Mouse (Mus musculus): ENCODE results near the gene Wnt11. TPM values are rescaled to one million over a fixed set of nuclear protein-coding genes. Genes with fewer than 3 reads are reported as not detected.

The Wnt11 gene
- polyA plus RNA-seq, 1 experiment, result 6.3 TPM

- Histone ChIP-seq H3ac (ENCODE audit: control insufficient read depth, insufficient read length) (no peak overlapping the region), H3K36me3 (ENCODE audit: control insufficient read depth, insufficient read depth) (no peaks in the 10 kb centered on the region), H3K79me2 (ENCODE audit: control insufficient read depth, insufficient read depth) (no peaks in the 10 kb centered on the region), H3K4me2 (ENCODE audit: low read depth) (no peak overlapping the region), H3K27me3 (ENCODE audit: control insufficient read depth, insufficient read depth, insufficient read length) (no peaks in the 10 kb centered on the region), H3K4me3 (no peak overlapping the region)
- TF ChIP-seq MYOG (IDR thresholded peaks at IDR 0.05; ENCODE audit: control insufficient read depth in 1 of 3, insufficient read depth in 1 of 3, insufficient read length in 2 of 3, low read depth in 2 of 3) (no peak), SRF (IDR thresholded peaks at IDR 0.05; ENCODE audit: control insufficient read depth, insufficient read length, low read depth) (no peak), E2F4 (IDR thresholded peaks at IDR 0.05; ENCODE audit: insufficient read depth) (no peak), CEBPB (IDR thresholded peaks at IDR 0.05; ENCODE audit: insufficient read depth, poor library complexity, severe bottlenecking) (no peak), POLR2AphosphoS2 (IDR thresholded peaks at IDR 0.05; ENCODE audit: insufficient read length, low read depth) (no peak), MAX (IDR thresholded peaks at IDR 0.05; ENCODE audit: low read depth) (no peak), USF1 (IDR thresholded peaks at IDR 0.05; ENCODE audit: low read depth) (no peak), REST (IDR thresholded peaks at IDR 0.05; ENCODE audit: insufficient read depth, insufficient read length) (no peak), POLR2A (IDR thresholded peaks at IDR 0.05; ENCODE audit: insufficient read length, low read depth) (no peak), TCF12 (IDR thresholded peaks at IDR 0.05; ENCODE audit: insufficient read depth, poor library complexity, severe bottlenecking) (no peak), TCF3 (IDR thresholded peaks at IDR 0.05; ENCODE audit: insufficient read length, low read depth) (no peak), MYOD1 (IDR thresholded peaks at IDR 0.05; ENCODE audit: control insufficient read depth in 1 of 3, insufficient read length in 2 of 3, low read depth in 2 of 3) (no peak)
Observed at GRCm38 (mm10) chr7:98887811-98888261, 52.9 kb downstream of the Wnt11 start.

GRCm38 (mm10) chr7:98888810-98889209 is 53.9 kb downstream of the Wnt11 start:
- Histone ChIP-seq H3K4me3 (no peak overlapping the region), H3K27me3 (ENCODE audit: control insufficient read depth, insufficient read depth, insufficient read length) (no peaks in the 10 kb centered on the region), H3K36me3 (ENCODE audit: control insufficient read depth, insufficient read depth) (no peaks in the 10 kb centered on the region), H3ac (ENCODE audit: control insufficient read depth, insufficient read length) (no peak overlapping the region), H3K79me2 (ENCODE audit: control insufficient read depth, insufficient read depth) (no peaks in the 10 kb centered on the region), H3K4me2 (ENCODE audit: low read depth) (no peak overlapping the region)
- TF ChIP-seq MAX (IDR thresholded peaks at IDR 0.05; ENCODE audit: low read depth) (no peak), MYOG (IDR thresholded peaks at IDR 0.05; ENCODE audit: control insufficient read depth in 1 of 3, insufficient read depth in 1 of 3, insufficient read length in 2 of 3, low read depth in 2 of 3) (no peak), TCF12 (IDR thresholded peaks at IDR 0.05; ENCODE audit: insufficient read depth, poor library complexity, severe bottlenecking) (no peak), E2F4 (IDR thresholded peaks at IDR 0.05; ENCODE audit: insufficient read depth) (no peak), MYOD1 (IDR thresholded peaks at IDR 0.05; ENCODE audit: control insufficient read depth in 1 of 3, insufficient read length in 2 of 3, low read depth in 2 of 3) (no peak), POLR2A (IDR thresholded peaks at IDR 0.05; ENCODE audit: insufficient read length, low read depth) (no peak), POLR2AphosphoS2 (IDR thresholded peaks at IDR 0.05; ENCODE audit: insufficient read length, low read depth) (no peak), TCF3 (IDR thresholded peaks at IDR 0.05; ENCODE audit: insufficient read length, low read depth) (no peak), REST (IDR thresholded peaks at IDR 0.05; ENCODE audit: insufficient read depth, insufficient read length) (no peak), USF1 (IDR thresholded peaks at IDR 0.05; ENCODE audit: low read depth) (no peak), SRF (IDR thresholded peaks at IDR 0.05; ENCODE audit: control insufficient read depth, insufficient read length, low read depth) (no peak), CEBPB (IDR thresholded peaks at IDR 0.05; ENCODE audit: insufficient read depth, poor library complexity, severe bottlenecking) (no peak)

- Histone ChIP-seq H3ac (ENCODE audit: control insufficient read depth, insufficient read length) (no peak overlapping the region), H3K36me3 (ENCODE audit: control insufficient read depth, insufficient read depth) (no peaks in the 10 kb centered on the region), H3K79me2 (ENCODE audit: control insufficient read depth, insufficient read depth) (no peaks in the 10 kb centered on the region), H3K4me2 (ENCODE audit: low read depth) (no peak overlapping the region), H3K27me3 (ENCODE audit: control insufficient read depth, insufficient read depth, insufficient read length) (no peaks in the 10 kb centered on the region), H3K4me3 (no peak overlapping the region)
- no peak for TF ChIP-seq POLR2AphosphoS2 (IDR thresholded peaks at IDR 0.05; ENCODE audit: insufficient read length, low read depth)
- no peak for TF ChIP-seq REST (IDR thresholded peaks at IDR 0.05; ENCODE audit: insufficient read depth, insufficient read length)
- no peak for TF ChIP-seq TCF12 (IDR thresholded peaks at IDR 0.05; ENCODE audit: insufficient read depth, poor library complexity, severe bottlenecking)
- TF ChIP-seq TCF3 (IDR thresholded peaks at IDR 0.05; ENCODE audit: insufficient read length, low read depth), result no peak
- TF ChIP-seq POLR2A (IDR thresholded peaks at IDR 0.05; ENCODE audit: insufficient read length, low read depth), result no peak
- no peak for TF ChIP-seq MAX (IDR thresholded peaks at IDR 0.05; ENCODE audit: low read depth)
- no peak for TF ChIP-seq CEBPB (IDR thresholded peaks at IDR 0.05; ENCODE audit: insufficient read depth, poor library complexity, severe bottlenecking)
- TF ChIP-seq MYOG (IDR thresholded peaks at IDR 0.05; ENCODE audit: control insufficient read depth in 1 of 3, insufficient read depth in 1 of 3, insufficient read length in 2 of 3, low read depth in 2 of 3), result no peak
Observed at GRCm38 (mm10) chr7:98889211-98889610, 54.3 kb downstream of the Wnt11 start.

GRCm38 (mm10) chr7:98893144-98893543 is 58.2 kb downstream of the Wnt11 start:
- TF ChIP-seq POLR2AphosphoS2 (IDR thresholded peaks at IDR 0.05; ENCODE audit: insufficient read length, low read depth), result no peak
- TF ChIP-seq TCF12 (IDR thresholded peaks at IDR 0.05; ENCODE audit: insufficient read depth, poor library complexity, severe bottlenecking), result no peak
- no peak for TF ChIP-seq MAX (IDR thresholded peaks at IDR 0.05; ENCODE audit: low read depth)
- TF ChIP-seq POLR2A (IDR thresholded peaks at IDR 0.05; ENCODE audit: insufficient read length, low read depth), result no peak
- TF ChIP-seq TCF3 (IDR thresholded peaks at IDR 0.05; ENCODE audit: insufficient read length, low read depth), result no peak
- TF ChIP-seq SRF (IDR thresholded peaks at IDR 0.05; ENCODE audit: control insufficient read depth, insufficient read length, low read depth), result no peak
- no peak for TF ChIP-seq MYOD1 (IDR thresholded peaks at IDR 0.05; ENCODE audit: control insufficient read depth in 1 of 3, insufficient read length in 2 of 3, low read depth in 2 of 3)
- no peak for TF ChIP-seq CEBPB (IDR thresholded peaks at IDR 0.05; ENCODE audit: insufficient read depth, poor library complexity, severe bottlenecking)
- no peak for TF ChIP-seq E2F4 (IDR thresholded peaks at IDR 0.05; ENCODE audit: insufficient read depth)
- TF ChIP-seq MYOG (IDR thresholded peaks at IDR 0.05; ENCODE audit: control insufficient read depth in 1 of 3, insufficient read depth in 1 of 3, insufficient read length in 2 of 3, low read depth in 2 of 3), result no peak
- TF ChIP-seq REST (IDR thresholded peaks at IDR 0.05; ENCODE audit: insufficient read depth, insufficient read length), result no peak
- no peak for TF ChIP-seq USF1 (IDR thresholded peaks at IDR 0.05; ENCODE audit: low read depth)
- no peak overlapping the region for H3ac ChIP-seq (ENCODE audit: control insufficient read depth, insufficient read length)
- no peaks in the 10 kb centered on the region for H3K36me3 ChIP-seq (ENCODE audit: control insufficient read depth, insufficient read depth)
- no peak overlapping the region for H3K4me3 ChIP-seq
- H3K79me2 ChIP-seq (ENCODE audit: control insufficient read depth, insufficient read depth), result no peaks in the 10 kb centered on the region
- H3K4me2 ChIP-seq (ENCODE audit: low read depth), result no peak overlapping the region
- no peaks in the 10 kb centered on the region for H3K27me3 ChIP-seq (ENCODE audit: control insufficient read depth, insufficient read depth, insufficient read length)
